Mouse (Mus musculus) cerebellum, adult 2 months (tissue): ENCODE results near the gene Ctf2.

Experiments used
- CTCF ChIP-seq: fragments of 200-500 bp; IDR thresholded peaks from 2 replicates; pipeline ENCODE4 v1.5.1; 2011; ENCODE audit warnings: low read depth, mild to moderate bottlenecking, control low read depth, low read length, moderate library complexity, borderline replicate concordance; ENCODE audit not compliant: insufficient read depth
- POLR2A ChIP-seq: fragments of 200-500 bp; IDR thresholded peaks from 2 replicates; pipeline ENCODE4 v1.6.1; 2011; ENCODE audit warnings: low read length, control low read depth, borderline replicate concordance; ENCODE audit not compliant: insufficient read depth

DNA sequence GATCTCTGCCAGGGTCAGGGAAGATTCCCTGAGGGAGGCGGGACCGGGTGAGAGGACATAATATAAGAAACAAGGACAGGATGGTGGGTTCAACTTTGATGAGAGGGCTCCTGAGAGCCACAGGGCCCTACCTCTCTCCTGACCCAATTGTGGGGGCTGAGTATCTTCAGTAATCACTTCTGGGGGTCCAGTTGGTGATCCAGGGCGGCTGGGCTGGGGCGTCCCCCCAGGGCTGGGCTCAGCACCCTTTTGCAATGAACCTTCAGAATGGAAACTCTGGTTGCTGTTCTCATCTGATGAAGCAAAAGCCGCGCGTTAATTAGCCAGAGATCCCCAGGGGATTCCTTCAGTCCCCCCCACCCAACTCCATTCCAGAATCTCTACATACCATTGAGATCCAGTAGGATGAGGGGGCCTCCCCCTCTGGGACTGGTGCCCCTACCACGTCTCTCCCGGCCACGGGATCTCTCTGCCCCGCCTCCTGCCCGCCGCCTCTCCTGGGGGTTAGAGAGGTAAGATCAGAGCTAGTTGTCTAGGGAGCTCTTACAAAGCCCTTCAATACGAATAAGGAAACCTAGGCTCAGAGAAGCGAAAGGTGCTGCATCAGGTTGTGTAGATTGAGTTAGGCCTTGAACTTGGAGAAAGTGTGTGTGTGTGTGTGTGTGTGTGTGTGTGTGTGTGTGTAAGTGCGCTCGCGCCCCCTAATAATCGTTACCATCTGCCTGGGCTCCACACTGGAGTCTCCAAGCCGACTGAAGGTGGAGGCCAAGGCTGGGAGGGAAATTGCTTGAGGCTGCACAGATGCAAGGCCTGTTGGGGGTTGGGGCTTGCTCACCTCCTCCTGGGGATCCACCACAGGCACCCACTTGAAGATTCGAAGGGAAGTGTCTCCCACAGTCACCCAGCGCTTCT lies 24.7 kb downstream of the Ctf2 start:
- TF ChIP-seq CTCF (no peak), POLR2A (no peak)
